Mouse (Mus musculus): Measurements from ENCODE around the gene Gorasp2. TPM values are rescaled to one million over a fixed set of nuclear protein-coding genes. Genes with fewer than 3 reads are reported as not detected.

Gorasp2 gene
- 96.9 and 108 TPM in 2 replicates for polyA plus RNA-seq (2011; ENCODE audit: insufficient read depth, insufficient read length, low read depth, missing spikeins)

DNA sequence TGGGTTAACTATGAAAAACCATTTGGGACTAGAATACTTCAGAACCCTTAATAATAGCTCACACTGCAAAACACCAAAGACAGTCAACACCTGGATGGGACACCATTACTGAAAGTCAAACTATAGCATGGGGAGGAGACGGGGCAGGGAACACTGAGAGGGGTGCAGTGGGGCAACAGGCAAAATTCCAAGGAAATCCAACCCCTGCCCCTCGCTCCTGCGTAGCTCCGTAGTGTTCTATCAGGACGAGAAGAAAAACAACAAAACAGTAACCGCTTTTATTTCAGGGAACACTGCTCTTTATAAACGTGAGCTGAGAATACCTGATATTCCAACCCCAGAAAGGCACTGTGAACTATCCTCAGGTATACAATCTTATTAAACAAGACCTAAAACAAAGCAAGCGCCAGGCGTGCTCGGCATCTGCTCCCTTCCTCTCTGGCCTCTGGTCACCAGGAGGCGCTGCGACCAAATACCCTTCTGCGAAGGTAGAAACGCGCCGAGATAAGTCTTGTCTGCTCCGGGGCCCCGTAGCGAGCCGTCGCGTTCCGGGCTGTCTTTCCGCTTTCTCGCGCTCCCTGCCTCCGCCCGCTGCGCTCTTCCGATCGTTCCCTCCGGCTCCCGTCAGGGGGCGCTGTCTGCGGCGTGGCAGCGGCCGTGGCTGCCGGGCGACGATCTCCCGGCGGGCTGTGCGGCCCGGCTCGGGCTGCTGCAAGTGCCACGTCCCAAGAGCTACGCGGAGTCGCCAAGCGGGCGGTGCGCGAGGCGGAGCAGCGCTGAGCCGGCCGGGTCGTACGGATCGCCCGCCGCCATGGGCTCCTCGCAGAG lies at the start of gene Gorasp2:
Gorasp2 (plus strand) TSS at position 690 of the 828 bp plus-strand sequence.
- no peaks in the 10 kb centered on the region for H3K27me3 ChIP-seq (ENCODE audit: control insufficient read depth, insufficient read depth, low read length, poor library complexity, severe bottlenecking)
- H3K9me3 ChIP-seq (replicated peaks; ENCODE audit: control insufficient read depth, insufficient read depth, low read length, poor library complexity, severe bottlenecking): no peaks in the 10 kb centered on the region
- H3K4me1 ChIP-seq (ENCODE audit: control insufficient read depth, insufficient read depth, low read length): no peaks in the 10 kb centered on the region
- no peaks in the 10 kb centered on the region for H3K36me3 ChIP-seq (ENCODE audit: control insufficient read depth, insufficient read depth, low read length, poor library complexity, severe bottlenecking)
- TF ChIP-seq POLR2A (IDR thresholded peaks at IDR 0.05; ENCODE audit: insufficient read depth, low read length): peak; percentile 64
- TF ChIP-seq EP300 (IDR thresholded peaks at IDR 0.05; ENCODE audit: insufficient read depth, low read depth, low read length): no peak
- TF ChIP-seq CTCF (IDR thresholded peaks at IDR 0.05; ENCODE audit: low read depth, low read length): peak; percentile 72
- H3K9ac ChIP-seq (ENCODE audit: low read depth, poor library complexity, severe bottlenecking): peak within 1 kb of the TSS; percentile 83
- H3K27ac ChIP-seq (ENCODE audit: insufficient read depth, low read length): no peak within 1 kb of the TSS
- H3K4me3 ChIP-seq (ENCODE audit: low read depth, low read length): peak within 1 kb of the TSS; percentile 87

GRCm38 (mm10) chr2:70614745-70615351 lies 46.5 kb upstream of the Gorasp2 start:
- Histone ChIP-seq H3K27ac (ENCODE audit: insufficient read depth, low read length) (no peak overlapping the region), H3K27me3 (ENCODE audit: control insufficient read depth, insufficient read depth, low read length, poor library complexity, severe bottlenecking) (no peaks in the 10 kb centered on the region), H3K9ac (ENCODE audit: low read depth, poor library complexity, severe bottlenecking) (no peak overlapping the region), H3K36me3 (ENCODE audit: control insufficient read depth, insufficient read depth, low read length, poor library complexity, severe bottlenecking) (no peaks in the 10 kb centered on the region), H3K4me1 (ENCODE audit: control insufficient read depth, insufficient read depth, low read length) (peaks cover 7% of the 10 kb centered on the region), H3K9me3 (replicated peaks; ENCODE audit: control insufficient read depth, insufficient read depth, low read length, poor library complexity, severe bottlenecking) (no peaks in the 10 kb centered on the region; the same call in 1 of the 2 replicates), H3K4me3 (ENCODE audit: low read depth, low read length) (no peak overlapping the region)
- TF ChIP-seq CTCF (IDR thresholded peaks at IDR 0.05; ENCODE audit: low read depth, low read length) (no peak), POLR2A (IDR thresholded peaks at IDR 0.05; ENCODE audit: insufficient read depth, low read length) (no peak), EP300 (IDR thresholded peaks at IDR 0.05; ENCODE audit: insufficient read depth, low read depth, low read length) (no peak)

DNA sequence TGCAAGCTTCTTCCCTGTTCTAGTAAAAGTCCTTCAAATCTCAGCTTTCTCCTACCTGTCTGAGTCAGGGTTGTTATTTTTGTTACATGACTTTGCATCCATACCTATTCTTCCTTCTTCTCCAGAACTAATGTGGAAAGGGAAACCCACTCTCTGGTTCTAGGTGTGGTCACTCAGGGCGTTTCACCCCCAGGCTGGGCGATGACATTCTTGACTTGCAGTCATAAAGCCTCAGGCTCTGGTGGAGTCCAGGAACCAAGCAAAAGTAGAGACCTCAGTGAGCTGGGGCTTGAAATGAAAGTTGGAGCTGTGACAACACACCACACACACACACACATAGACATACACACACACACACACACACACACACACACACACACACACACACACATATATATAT lies 45.3 kb upstream of the Gorasp2 start:
- Histone ChIP-seq H3K27ac (ENCODE audit: insufficient read depth, low read length) (no peak overlapping the region), H3K9me3 (replicated peaks; ENCODE audit: control insufficient read depth, insufficient read depth, low read length, poor library complexity, severe bottlenecking) (no peaks in the 10 kb centered on the region; the same call in 1 of the 2 replicates), H3K9ac (ENCODE audit: low read depth, poor library complexity, severe bottlenecking) (no peak overlapping the region), H3K4me1 (ENCODE audit: control insufficient read depth, insufficient read depth, low read length) (peaks cover 7% of the 10 kb centered on the region), H3K36me3 (ENCODE audit: control insufficient read depth, insufficient read depth, low read length, poor library complexity, severe bottlenecking) (no peaks in the 10 kb centered on the region), H3K4me3 (ENCODE audit: low read depth, low read length) (no peak overlapping the region), H3K27me3 (ENCODE audit: control insufficient read depth, insufficient read depth, low read length, poor library complexity, severe bottlenecking) (no peaks in the 10 kb centered on the region)
- TF ChIP-seq CTCF (IDR thresholded peaks at IDR 0.05; ENCODE audit: low read depth, low read length): no peak
- no peak for TF ChIP-seq POLR2A (IDR thresholded peaks at IDR 0.05; ENCODE audit: insufficient read depth, low read length)
- TF ChIP-seq EP300 (IDR thresholded peaks at IDR 0.05; ENCODE audit: insufficient read depth, low read depth, low read length): no peak

- no peaks in the 10 kb centered on the region for H3K27me3 ChIP-seq (ENCODE audit: control insufficient read depth, insufficient read depth, low read length, poor library complexity, severe bottlenecking)
- H3K27ac ChIP-seq (ENCODE audit: insufficient read depth, low read length): no peak overlapping the region
- H3K4me3 ChIP-seq (ENCODE audit: low read depth, low read length): no peak overlapping the region
- H3K9me3 ChIP-seq (replicated peaks; ENCODE audit: control insufficient read depth, insufficient read depth, low read length, poor library complexity, severe bottlenecking): no peaks in the 10 kb centered on the region; the same call in 1 of the 2 replicates
- H3K4me1 ChIP-seq (ENCODE audit: control insufficient read depth, insufficient read depth, low read length): peaks cover 7% of the 10 kb centered on the region
- TF ChIP-seq POLR2A (IDR thresholded peaks at IDR 0.05; ENCODE audit: insufficient read depth, low read length): no peak
- no peak for TF ChIP-seq EP300 (IDR thresholded peaks at IDR 0.05; ENCODE audit: insufficient read depth, low read depth, low read length)
- no peak for TF ChIP-seq CTCF (IDR thresholded peaks at IDR 0.05; ENCODE audit: low read depth, low read length)
- no peaks in the 10 kb centered on the region for H3K36me3 ChIP-seq (ENCODE audit: control insufficient read depth, insufficient read depth, low read length, poor library complexity, severe bottlenecking)
- H3K9ac ChIP-seq (ENCODE audit: low read depth, poor library complexity, severe bottlenecking): no peak overlapping the region
Measured at GRCm38 (mm10) chr2:70616617-70617016, 44.8 kb upstream of the Gorasp2 start.

- TF ChIP-seq CTCF (IDR thresholded peaks at IDR 0.05; ENCODE audit: low read depth, low read length): peak; percentile 35
- TF ChIP-seq EP300 (IDR thresholded peaks at IDR 0.05; ENCODE audit: insufficient read depth, low read depth, low read length): no peak
- H3K9me3 ChIP-seq (replicated peaks; ENCODE audit: control insufficient read depth, insufficient read depth, low read length, poor library complexity, severe bottlenecking): no peaks in the 10 kb centered on the region
Measured at GRCm38 (mm10) chr2:70619232-70619835, 42.0 kb upstream of the Gorasp2 start.

More at GRCm38 (mm10) chr2:70619232-70619835, 42.0 kb upstream of the Gorasp2 start:
- Histone ChIP-seq H3K4me1 (ENCODE audit: control insufficient read depth, insufficient read depth, low read length) (peaks cover 7% of the 10 kb centered on the region), H3K36me3 (ENCODE audit: control insufficient read depth, insufficient read depth, low read length, poor library complexity, severe bottlenecking) (no peaks in the 10 kb centered on the region), H3K9ac (ENCODE audit: low read depth, poor library complexity, severe bottlenecking) (no peak overlapping the region), H3K27ac (ENCODE audit: insufficient read depth, low read length) (peak overlapping the region; percentile 66; the same call in 1 of the 2 replicates), H3K4me3 (ENCODE audit: low read depth, low read length) (no peak overlapping the region), H3K27me3 (ENCODE audit: control insufficient read depth, insufficient read depth, low read length, poor library complexity, severe bottlenecking) (no peaks in the 10 kb centered on the region)

Measured in ES-Bruce4 (cell line).